Comparison of ENCODE assay signal across 24 mouse cellular contexts in genomic region chr4:106462524-106462923, GRCm38 (mm10). TPM values are rescaled to one million over a fixed set of nuclear protein-coding genes. Genes with fewer than 3 reads are reported as not detected.
DNase-seq lines count a peak whose midpoint lies in the region; ATAC-seq and TF ChIP-seq lines count a peak whose summit lies in the region.
"Had no signal": no experiment of that assay in that cellular context is flagged by ENCODE, and none has a peak within 500 bp of the region (broad histone marks: within the 10 kb centered on the region; RNA-seq: fewer than 3 reads in every experiment).

No protein-coding gene starts in this region.

- H3K36me3 ChIP-seq in stomach, embryonic 15.5 days: no peaks in the 10 kb centered on the region
- H3K36me3 ChIP-seq in stomach, postnatal 0 days (ENCODE audit: control insufficient read depth, insufficient read depth, low read length): no peaks in the 10 kb centered on the region
- H3K36me3 ChIP-seq in intestine, embryonic 15.5 days: no peaks in the 10 kb centered on the region; the same call in 1 of the 2 replicates
- peaks cover 6% of the 10 kb centered on the region; the same call in 1 of the 2 replicates for H3K36me3 ChIP-seq in liver, embryonic 15.5 days (replicated peaks)
- H3K36me3 ChIP-seq: hindbrain, embryonic 10.5 days; limb, embryonic 15.5 days had no signal

- peaks cover 11% of the 10 kb centered on the region; the same call in 1 of the 2 replicates for H3K27me3 ChIP-seq in stomach, embryonic 15.5 days (replicated peaks)
- H3K27me3 ChIP-seq in stomach, postnatal 0 days (ENCODE audit: control insufficient read depth, insufficient read depth, low read length): 0 out of 2 replicates have a peak, but pooled peaks cover 3% of the 10 kb centered on the region
- H3K27me3 ChIP-seq in intestine, embryonic 15.5 days (replicated peaks): peaks cover 9% of the 10 kb centered on the region
- H3K27me3 ChIP-seq in liver, embryonic 15.5 days: peaks cover 32% of the 10 kb centered on the region
- H3K27me3 ChIP-seq in cerebellum, adult 2 months (ENCODE audit: control insufficient read depth, insufficient read depth, low read length): no peaks in the 10 kb centered on the region

- no peak for ATAC-seq in stomach, embryonic 15.5 days (ENCODE audit: insufficient read depth, low FRiP score, low read depth)
- ATAC-seq in stomach, postnatal 0 days (ENCODE audit: low FRiP score, low TSS enrichment): no peak
- no peak for ATAC-seq in intestine, embryonic 15.5 days
- no peak for ATAC-seq in liver, embryonic 15.5 days (ENCODE audit: insufficient read depth)
- ATAC-seq in cerebellum, adult (ENCODE audit: insufficient number of reproducible peaks, low FRiP score, low TSS enrichment): no peak
- ATAC-seq: CD4-positive, CD25-positive, alpha-beta regulatory T cell, adult 4 months; forebrain, embryonic 16.5 days had no signal

- 76% methylated on average over 5 of the region's 5 CpGs for WGBS in stomach, embryonic 15.5 days
- WGBS in stomach, postnatal 0 days: 79% methylated on average over 5 of the region's 5 CpGs
- WGBS in intestine, embryonic 15.5 days: 54% methylated on average over 5 of the region's 5 CpGs
- 28% methylated on average over 5 of the region's 5 CpGs for WGBS in liver, embryonic 15.5 days (ENCODE audit: insufficient replicate concordance)
- WGBS in cerebellum, adult 2 months: 76% methylated on average over 5 of the region's 5 CpGs

- TF ChIP-seq POLR2A in cerebellum, adult 2 months (IDR thresholded peaks at IDR 0.05; ENCODE audit: borderline replicate concordance, insufficient read depth, low read length): no peak

- no peaks in the 10 kb centered on the region for H3K9me3 ChIP-seq in stomach, embryonic 15.5 days
- H3K9me3 ChIP-seq in stomach, postnatal 0 days (ENCODE audit: control insufficient read depth, low read length): no peaks in the 10 kb centered on the region
- H3K9me3 ChIP-seq in intestine, embryonic 15.5 days: no peaks in the 10 kb centered on the region
- H3K9me3 ChIP-seq in liver, embryonic 15.5 days (replicated peaks): no peaks in the 10 kb centered on the region
- H3K9me3 ChIP-seq: hindbrain, embryonic 10.5 days; limb, embryonic 15.5 days had no signal

- H3K4me3 ChIP-seq in stomach, embryonic 15.5 days (replicated peaks): peak overlapping the region; percentile 47
- H3K4me3 ChIP-seq in stomach, postnatal 0 days (ENCODE audit: low read depth, low read length): no peak overlapping the region
- H3K4me3 ChIP-seq in intestine, embryonic 15.5 days (replicated peaks): peak overlapping the region; percentile 63
- H3K4me3 ChIP-seq in liver, embryonic 15.5 days (replicated peaks): peak overlapping the region; percentile 53
- H3K4me3 ChIP-seq in cerebellum, adult 2 months (replicated peaks; ENCODE audit: insufficient read depth, low read depth, low read length): no peak overlapping the region
- H3K4me3 ChIP-seq: layer of hippocampus, adult 2 months; limb, embryonic 15.5 days; megakaryocyte, embryonic 14.5 days had no signal

- no peak for DNase-seq in stomach, postnatal 0 days (ENCODE audit: low spot score)
- no peak for DNase-seq in B cell, adult 2 months
- DNase-seq in cerebellum, adult 2 months: no peak
- DNase-seq: cerebellum, adult 8-10 months; gastrocnemius, postnatal 25 days; kidney, adult 11 months; lung, postnatal 10 days; right cerebral cortex, postnatal 14 days; thymus, postnatal 36 days had no signal

- no peak for TF ChIP-seq CTCF in stomach, postnatal 0 days (IDR thresholded peaks at IDR 0.05; ENCODE audit: low read depth)
- no peak for TF ChIP-seq CTCF in cerebellum, adult 2 months (IDR thresholded peaks at IDR 0.05; ENCODE audit: borderline replicate concordance, insufficient read depth, low read depth, low read length)

- H3K9ac ChIP-seq in stomach, embryonic 15.5 days: no peak overlapping the region
- no peak overlapping the region for H3K9ac ChIP-seq in stomach, postnatal 0 days (ENCODE audit: low read length)
- peak overlapping the region; percentile 66; the same call in 1 of the 2 replicates for H3K9ac ChIP-seq in intestine, embryonic 15.5 days
- H3K9ac ChIP-seq in liver, embryonic 15.5 days: 0 out of 2 replicates have a peak overlapping the region, but pooled peaks have one; percentile 12
- H3K9ac ChIP-seq: limb, embryonic 15.5 days had no signal

- H3K4me1 ChIP-seq in stomach, embryonic 15.5 days: peaks cover 19% of the 10 kb centered on the region
- H3K4me1 ChIP-seq in stomach, postnatal 0 days (replicated peaks; ENCODE audit: control insufficient read depth, insufficient read depth): peaks cover 3% of the 10 kb centered on the region; the same call in 1 of the 2 replicates
- H3K4me1 ChIP-seq in intestine, embryonic 15.5 days (replicated peaks): peaks cover 13% of the 10 kb centered on the region
- peaks cover 5% of the 10 kb centered on the region; the same call in 1 of the 2 replicates for H3K4me1 ChIP-seq in liver, embryonic 15.5 days (replicated peaks)
- peaks cover 16% of the 10 kb centered on the region for H3K4me1 ChIP-seq in cerebellum, adult 2 months (ENCODE audit: control insufficient read depth, insufficient read depth, low read length)

- H3K27ac ChIP-seq in stomach, embryonic 15.5 days: no peak overlapping the region
- H3K27ac ChIP-seq in stomach, postnatal 0 days (replicated peaks): no peak overlapping the region
- H3K27ac ChIP-seq in intestine, embryonic 15.5 days: no peak overlapping the region
- H3K27ac ChIP-seq in liver, embryonic 15.5 days (replicated peaks): no peak overlapping the region
- H3K27ac ChIP-seq in cerebellum, adult 2 months (ENCODE audit: insufficient read depth, low read length): no peak overlapping the region
- H3K27ac ChIP-seq: hindbrain, embryonic 10.5 days; layer of hippocampus, adult 2 months; limb, embryonic 15.5 days had no signal

- no peak for TF ChIP-seq EP300 in stomach, postnatal 0 days (optimal IDR thresholded peaks at IDR 0.05)

- peak overlapping the region; percentile 86 for H3K4me2 ChIP-seq in stomach, embryonic 15.5 days
- no peak overlapping the region for H3K4me2 ChIP-seq in stomach, postnatal 0 days (replicated peaks; ENCODE audit: low read depth)
- H3K4me2 ChIP-seq in intestine, embryonic 15.5 days (replicated peaks): peak overlapping the region; percentile 86
- peak overlapping the region; percentile 48 for H3K4me2 ChIP-seq in liver, embryonic 15.5 days
- H3K4me2 ChIP-seq: limb, embryonic 15.5 days had no signal

RNA-seq across cellular contexts. Expression of gene Pcsk9, which starts 1.6 kb away (rescaled TPM):
- polyA plus RNA-seq in stomach, embryonic 15.5 days (2015; fragmentation: Nextera tagmentation; extraction: Ambion mirVana): 41.5 and 45.7 TPM in 2 replicates
- 4.0 and 6.8 TPM in 2 replicates for polyA plus RNA-seq in stomach, postnatal 0 days (2015; fragmentation: Nextera tagmentation; extraction: Ambion mirVana)
- polyA plus RNA-seq in intestine, embryonic 15.5 days (2015; fragmentation: Nextera tagmentation; extraction: Ambion mirVana): 155 and 161 TPM in 2 replicates
- polyA plus RNA-seq in liver, embryonic 15.5 days (2015; fragmentation: Nextera tagmentation; extraction: Ambion mirVana): 84.5 and 101 TPM in 2 replicates
- 0.33 and 0.34 TPM in 2 replicates for polyA plus RNA-seq in cerebellum, adult 2 months (2012; rRNA removed)
- polyA plus RNA-seq: CD4-positive, CD25-positive, alpha-beta regulatory T cell, adult 4 months had no signal

RNA-seq across cellular contexts. Expression of gene Bsnd, which starts 29.6 kb away (rescaled TPM):
- not detected in 2 replicates for polyA plus RNA-seq in stomach, embryonic 15.5 days (2015; fragmentation: Nextera tagmentation; extraction: Ambion mirVana)
- polyA plus RNA-seq in stomach, postnatal 0 days (2015; fragmentation: Nextera tagmentation; extraction: Ambion mirVana): 0.35 and 0.38 TPM in 2 replicates
- polyA plus RNA-seq in intestine, embryonic 15.5 days (2015; fragmentation: Nextera tagmentation; extraction: Ambion mirVana): not detected in 2 replicates
- not detected in 2 replicates for polyA plus RNA-seq in liver, embryonic 15.5 days (2015; fragmentation: Nextera tagmentation; extraction: Ambion mirVana)
- polyA plus RNA-seq in cerebellum, adult 2 months (2012; rRNA removed): 0.03 and 0.10 TPM in 2 replicates
- polyA plus RNA-seq: CD4-positive, CD25-positive, alpha-beta regulatory T cell, adult 4 months; cortical plate, adult 2 months; embryonic facial prominence, embryonic 11.5 days; forebrain, embryonic 16.5 days; heart, embryonic 16.5 days; hindbrain, embryonic 10.5 days; limb, embryonic 15.5 days; midbrain, embryonic 14.5 days; neural tube, embryonic 14.5 days had no signal

Comparison
In these comparisons a context has a peak if more than half of its experiments do, and no peak if none do; other contexts are left out.
1. H3K4me3 ChIP-seq: peak in stomach, embryonic 15.5 days (single experiment), intestine, embryonic 15.5 days (single experiment) and liver, embryonic 15.5 days (single experiment); none in stomach, postnatal 0 days (single experiment) and cerebellum, adult 2 months (single experiment).
2. H3K9ac ChIP-seq: peak in intestine, embryonic 15.5 days (single experiment) and liver, embryonic 15.5 days (single experiment); none in stomach, embryonic 15.5 days (single experiment) and stomach, postnatal 0 days (single experiment).